Mouse (Mus musculus) lung, embryonic 16.5 days (tissue): ENCODE results near the gene Cxxc4. TPM values are rescaled to one million over a fixed set of nuclear protein-coding genes. Genes with fewer than 3 reads are reported as not detected.
"Not testable (repeated sequence)": the region's sequence is repeated elsewhere in the genome, so short reads cannot be mapped to it uniquely, and the experiment has no call there.

ENCODE experiments used
- ATAC-seq: fragments of 200-750 bp; cut with Nextera tagmentation; 2 replicates; pipeline ENCODE4 v1.8.0; 2017; ENCODE audit warnings: low read depth, mild to moderate bottlenecking, moderate library complexity
- H3K27ac ChIP-seq: fragments of 300-500 bp; sonication (generic); 2 replicates; pipeline ENCODE4 v1.5.1; 2014; ENCODE audit warnings: mild to moderate bottlenecking, control low read depth, low read length
- H3K27me3 ChIP-seq: fragments of 300-500 bp; sonication (generic); 2 replicates; pipeline ENCODE4 v1.6.1; 2014; ENCODE audit warnings: low read depth, low read length, mixed read lengths; ENCODE audit not compliant: control insufficient read depth, insufficient read depth
- H3K36me3 ChIP-seq: fragments of 300-500 bp; sonication (generic); 2 replicates; pipeline ENCODE4 v1.6.1; 2014; ENCODE audit warnings: low read length; ENCODE audit not compliant: control insufficient read depth, insufficient read depth
- H3K4me1 ChIP-seq: fragments of 300-500 bp; sonication (generic); replicated peaks from 2 replicates; pipeline ENCODE4 v1.6.1; 2014; ENCODE audit warnings: low read length, mixed read lengths; ENCODE audit not compliant: control insufficient read depth, insufficient read depth
- H3K4me2 ChIP-seq: fragments of 300-500 bp; sonication (generic); 2 replicates; pipeline ENCODE4 v1.6.1; 2014; ENCODE audit warnings: low read depth, low read length, control low read depth
- H3K4me3 ChIP-seq: fragments of 300-500 bp; sonication (generic); 2 replicates; pipeline ENCODE4 v1.5.1; 2014; ENCODE audit warnings: mild to moderate bottlenecking, low read length, control low read depth
- H3K9ac ChIP-seq: fragments of 300-500 bp; sonication (generic); 2 replicates; pipeline ENCODE4 v1.6.1; 2014; ENCODE audit warnings: low read length, control low read depth
- H3K9me3 ChIP-seq: fragments of 300-500 bp; sonication (generic); 2 replicates; pipeline ENCODE4 v1.6.1; 2016; ENCODE audit warnings: low read length; ENCODE audit not compliant: control insufficient read depth
- WGBS: fragments of 180-500 bp; shearing (Covaris S2); extraction: QIAGEN DNeasy Blood & Tissue Kit; methylation state at CpG from one replicate; pipeline ENCODE4 v1.1.7; 2014; 5-methylcytosine and 5-hydroxymethylcytosine counted together
- polyA plus RNA-seq: library from polyadenylated mRNA; unstranded; fragments of >200 nt; fragmentation: Nextera tagmentation; extraction: Ambion mirVana; gene quantifications from 2 replicates; pipeline ENCODE4 v1.2.1, GENCODE M21; 2015

The Cxxc4 gene
- 1.1 and 1.3 TPM in 2 replicates for polyA plus RNA-seq

DNA sequence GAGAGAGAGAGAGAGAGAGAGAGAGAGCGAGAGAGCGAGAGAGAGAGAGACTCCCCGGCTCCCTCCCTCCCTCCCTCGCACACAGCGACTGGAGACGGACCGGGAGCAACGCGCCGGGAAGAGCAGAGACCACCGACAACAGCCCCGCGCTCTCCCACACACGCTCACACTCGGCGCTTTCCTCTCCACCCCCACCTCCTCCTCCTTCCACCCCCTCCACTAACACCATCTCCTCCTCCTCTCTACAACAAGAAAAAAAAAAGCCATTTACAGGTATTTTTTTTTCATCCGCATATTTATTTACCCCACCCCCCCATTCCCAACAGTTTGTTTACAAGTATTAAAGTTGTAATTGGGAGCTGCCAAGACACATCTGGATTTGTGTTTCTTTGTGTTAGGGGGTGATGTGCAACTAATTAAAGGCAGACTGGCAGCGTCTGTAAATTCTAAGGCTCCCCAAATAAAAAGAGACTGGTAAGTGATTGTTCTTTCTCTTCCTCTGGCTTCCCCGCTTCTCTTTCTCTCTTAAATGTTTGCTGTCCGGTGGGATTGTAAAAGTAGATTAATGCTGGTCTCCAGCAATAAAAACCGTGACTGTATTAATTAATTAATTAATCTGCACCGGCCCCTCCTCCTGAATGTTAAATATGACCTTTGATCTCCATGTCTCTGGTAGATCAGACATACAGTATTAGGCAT is at the start of gene Cxxc4:
TSS of gene Cxxc4 (plus strand) at position 71 of the 699 bp plus-strand sequence.
- 2% methylated on average over 18 of the region's 22 CpGs for WGBS
- H3K9me3 ChIP-seq = no peaks in the 10 kb centered on the region
- H3K4me2 ChIP-seq = peak within 1 kb of the TSS; percentile 79
- peak within 1 kb of the TSS; percentile 60 for H3K4me3 ChIP-seq
- peak within 1 kb of the TSS; percentile 63 for H3K9ac ChIP-seq
- H3K4me1 ChIP-seq = peaks cover 6% of the 10 kb centered on the region
- 0 out of 2 replicates have a peak within 1 kb of the TSS, but pooled peaks have one; percentile 27 for H3K27ac ChIP-seq
- H3K36me3 ChIP-seq = no peaks in the 10 kb centered on the region
- peak; percentile 53 for ATAC-seq
- no peaks in the 10 kb centered on the region for H3K27me3 ChIP-seq

GRCm38 (mm10) chr3:134188979-134189946 is 47.0 kb upstream of the Cxxc4 start:
- H3K9me3 ChIP-seq = no peaks in the 10 kb centered on the region
- no peak overlapping the region for H3K27ac ChIP-seq
- peak overlapping the region; percentile 7; the same call in 1 of the 2 replicates for H3K4me3 ChIP-seq
- WGBS = 55% methylated on average over 12 of the region's 12 CpGs
- H3K36me3 ChIP-seq = no peaks in the 10 kb centered on the region
- ATAC-seq = no peak
- peak overlapping the region; percentile 47 for H3K4me2 ChIP-seq
- H3K4me1 ChIP-seq = no peaks in the 10 kb centered on the region; the same call in 1 of the 2 replicates
- H3K27me3 ChIP-seq = no peaks in the 10 kb centered on the region
- no peak overlapping the region for H3K9ac ChIP-seq

GRCm38 (mm10) chr3:134190046-134190445 is 46.2 kb upstream of the Cxxc4 start:
- H3K36me3 ChIP-seq = no peaks in the 10 kb centered on the region
- peak overlapping the region; percentile 30; the same call in 1 of the 2 replicates for H3K4me3 ChIP-seq
- H3K4me2 ChIP-seq = peak overlapping the region; percentile 47
- no peak overlapping the region for H3K27ac ChIP-seq
- H3K9ac ChIP-seq = 0 out of 2 replicates have a peak overlapping the region, but pooled peaks have one; percentile 43
- H3K9me3 ChIP-seq = no peaks in the 10 kb centered on the region
- no peak; the same call in 1 of the 2 replicates for ATAC-seq
- H3K4me1 ChIP-seq = no peaks in the 10 kb centered on the region; the same call in 1 of the 2 replicates
- H3K27me3 ChIP-seq = no peaks in the 10 kb centered on the region
- WGBS = 42% methylated on average over 11 of the region's 11 CpGs

- Histone ChIP-seq H3K36me3 (no peaks in the 10 kb centered on the region), H3K27me3 (no peaks in the 10 kb centered on the region), H3K4me1 (peaks cover 4% of the 10 kb centered on the region; the same call in 1 of the 2 replicates), H3K27ac (no peak overlapping the region), H3K9ac (no peak overlapping the region), H3K9me3 (no peaks in the 10 kb centered on the region), H3K4me2 (no peak overlapping the region; the same call in 1 of the 2 replicates), H3K4me3 (no peak overlapping the region)
- WGBS = 7% methylated on average over 9 of the region's 9 CpGs
- no peak for ATAC-seq
These were observed 36.4 kb upstream of the Cxxc4 start for GRCm38 (mm10) chr3:134199892-134200291.

GRCm38 (mm10) chr3:134206624-134207023 is 29.7 kb upstream of the Cxxc4 start:
- no peak for ATAC-seq
- no peak overlapping the region for H3K9ac ChIP-seq
- no peaks in the 10 kb centered on the region for H3K27me3 ChIP-seq
- no peak overlapping the region for H3K4me2 ChIP-seq
- H3K27ac ChIP-seq = no peak overlapping the region
- no peak overlapping the region for H3K4me3 ChIP-seq
- WGBS = 85% methylated on average over 3 of the region's 3 CpGs
- no peaks in the 10 kb centered on the region for H3K36me3 ChIP-seq
- H3K4me1 ChIP-seq = no peaks in the 10 kb centered on the region
- H3K9me3 ChIP-seq = no peaks in the 10 kb centered on the region

DNA sequence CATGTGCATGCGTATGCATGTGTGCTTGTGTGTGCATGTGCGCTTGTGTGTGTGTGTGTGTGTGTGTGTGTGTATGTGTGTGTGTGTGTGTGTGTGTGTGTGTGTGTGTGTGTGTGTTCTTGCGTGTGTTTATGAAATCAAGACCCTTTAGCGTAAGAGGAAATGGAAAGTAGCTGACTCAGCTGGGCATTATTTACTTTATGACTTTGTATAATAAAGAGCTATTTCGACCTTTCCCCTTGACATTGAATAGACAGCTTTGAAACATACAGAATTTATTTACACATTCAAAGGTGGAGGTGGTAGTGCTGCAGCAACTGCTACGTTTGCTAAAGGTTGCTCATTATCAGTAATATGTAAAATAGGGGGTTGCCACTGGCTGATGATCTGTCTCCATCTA is 25.3 kb upstream of the Cxxc4 start:
- H3K36me3 ChIP-seq = no peaks in the 10 kb centered on the region
- H3K4me3 ChIP-seq = no peak overlapping the region
- no peak overlapping the region for H3K4me2 ChIP-seq
- no peaks in the 10 kb centered on the region for H3K27me3 ChIP-seq
- no peak overlapping the region for H3K9ac ChIP-seq
- 57% methylated on average over 6 of the region's 6 CpGs for WGBS
- no peak for ATAC-seq
- H3K27ac ChIP-seq = no peak overlapping the region
- no peaks in the 10 kb centered on the region for H3K9me3 ChIP-seq
- no peaks in the 10 kb centered on the region for H3K4me1 ChIP-seq

DNA sequence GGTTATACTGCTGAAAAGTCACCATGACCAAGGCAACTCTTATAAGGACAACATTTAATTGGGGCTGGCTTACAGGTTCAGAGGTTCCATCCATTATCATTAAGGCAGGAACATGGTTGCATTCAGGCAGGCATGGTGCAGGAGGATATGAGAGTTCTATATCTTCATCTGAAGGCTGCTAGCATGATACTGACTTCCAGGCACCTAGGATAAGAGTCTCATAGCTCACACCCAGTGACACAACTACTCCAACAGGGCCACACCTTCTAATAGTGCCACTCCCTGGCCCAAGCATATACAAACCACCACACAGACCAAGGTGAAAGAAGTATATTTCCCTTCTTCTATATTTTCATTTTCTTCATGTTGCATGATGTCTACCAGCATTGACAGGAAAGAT is 16.4 kb upstream of the Cxxc4 start:
- not testable (repeated sequence) for H3K27ac ChIP-seq, H3K36me3 ChIP-seq, H3K4me2 ChIP-seq, H3K4me1 ChIP-seq, H3K4me3 ChIP-seq, H3K9me3 ChIP-seq, H3K27me3 ChIP-seq, H3K9ac ChIP-seq, ATAC-seq

- Histone ChIP-seq H3K4me2 (no peak overlapping the region), H3K27ac (no peak overlapping the region), H3K4me1 (no peaks in the 10 kb centered on the region), H3K27me3 (no peaks in the 10 kb centered on the region), H3K36me3 (no peaks in the 10 kb centered on the region), H3K9me3 (no peaks in the 10 kb centered on the region), H3K9ac (no peak overlapping the region), H3K4me3 (no peak overlapping the region)
- 36% methylated on average over 2 of the region's 2 CpGs for WGBS
- ATAC-seq = no peak
These were observed 15.3 kb upstream of the Cxxc4 start for GRCm38 (mm10) chr3:134221002-134221401.

- H3K9ac ChIP-seq = no peak overlapping the region
- WGBS = 63% methylated on average over 1 of the region's 1 CpGs
These were observed 13.7 kb upstream of the Cxxc4 start for GRCm38 (mm10) chr3:134222593-134222992.

More at GRCm38 (mm10) chr3:134222593-134222992, 13.7 kb upstream of the Cxxc4 start:
- no peaks in the 10 kb centered on the region for H3K36me3 ChIP-seq
- H3K4me3 ChIP-seq = no peak overlapping the region
- H3K4me2 ChIP-seq = no peak overlapping the region
- ATAC-seq = no peak
- no peaks in the 10 kb centered on the region for H3K27me3 ChIP-seq
- H3K9me3 ChIP-seq = no peaks in the 10 kb centered on the region
- no peaks in the 10 kb centered on the region for H3K4me1 ChIP-seq
- H3K27ac ChIP-seq = no peak overlapping the region
